Mouse (Mus musculus) kidney, embryonic 15.5 days (tissue): ENCODE measurements around the gene Dpysl5. TPM values are rescaled to one million over a fixed set of nuclear protein-coding genes. Genes with fewer than 3 reads are reported as not detected.

Experiments used
- ATAC-seq: fragments of 200-750 bp; cut with Nextera tagmentation; replicated peaks from 2 replicates; pipeline ENCODE4 v1.8.0; 2017; ENCODE audit warnings: moderate TSS enrichment; ENCODE audit not compliant: low FRiP score
- H3K27ac ChIP-seq: fragments of 300-500 bp; sonication (generic); 2 replicates; pipeline ENCODE4 v1.5.1; 2015; ENCODE audit warnings: mild to moderate bottlenecking, inconsistent platforms
- H3K27me3 ChIP-seq: fragments of 300-500 bp; sonication (generic); 2 replicates; pipeline ENCODE4 v1.6.1; 2015; ENCODE audit warnings: inconsistent platforms
- H3K36me3 ChIP-seq: fragments of 300-500 bp; sonication (generic); 2 replicates; pipeline ENCODE4 v1.6.1; 2015; ENCODE audit warnings: inconsistent platforms
- H3K4me1 ChIP-seq: fragments of 300-500 bp; sonication (generic); 2 replicates; pipeline ENCODE4 v1.6.1; 2015; ENCODE audit warnings: inconsistent platforms
- H3K4me2 ChIP-seq: fragments of 300-500 bp; sonication (generic); 2 replicates; pipeline ENCODE4 v1.6.1; 2015; ENCODE audit warnings: moderate library complexity, mild to moderate bottlenecking, inconsistent platforms
- H3K4me3 ChIP-seq: fragments of 300-500 bp; sonication (generic); replicated peaks from 2 replicates; pipeline ENCODE4 v1.5.1; 2015; ENCODE audit warnings: mild to moderate bottlenecking, inconsistent platforms
- H3K9ac ChIP-seq: fragments of 300-500 bp; sonication (generic); 2 replicates; pipeline ENCODE4 v1.6.1; 2015; ENCODE audit warnings: mild to moderate bottlenecking, inconsistent platforms
- H3K9me3 ChIP-seq: fragments of 300-500 bp; sonication (generic); replicated peaks from 2 replicates; pipeline ENCODE4 v1.6.1; 2016; ENCODE audit warnings: inconsistent platforms
- WGBS: fragments of 180-500 bp; shearing (Covaris S2); methylation state at CpG from one replicate; pipeline ENCODE4 v1.1.7; 2015; ENCODE audit warnings: mixed read lengths; 5-methylcytosine and 5-hydroxymethylcytosine counted together
- polyA plus RNA-seq: library from polyadenylated mRNA; unstranded; fragments of >200 nt; fragmentation: Nextera tagmentation; extraction: Ambion mirVana; gene quantifications from 2 replicates; pipeline ENCODE4 v1.2.1, GENCODE M21; 2015

The Dpysl5 gene
- polyA plus RNA-seq, 1 experiment from 2014 or later, result 7.7 TPM

DNA sequence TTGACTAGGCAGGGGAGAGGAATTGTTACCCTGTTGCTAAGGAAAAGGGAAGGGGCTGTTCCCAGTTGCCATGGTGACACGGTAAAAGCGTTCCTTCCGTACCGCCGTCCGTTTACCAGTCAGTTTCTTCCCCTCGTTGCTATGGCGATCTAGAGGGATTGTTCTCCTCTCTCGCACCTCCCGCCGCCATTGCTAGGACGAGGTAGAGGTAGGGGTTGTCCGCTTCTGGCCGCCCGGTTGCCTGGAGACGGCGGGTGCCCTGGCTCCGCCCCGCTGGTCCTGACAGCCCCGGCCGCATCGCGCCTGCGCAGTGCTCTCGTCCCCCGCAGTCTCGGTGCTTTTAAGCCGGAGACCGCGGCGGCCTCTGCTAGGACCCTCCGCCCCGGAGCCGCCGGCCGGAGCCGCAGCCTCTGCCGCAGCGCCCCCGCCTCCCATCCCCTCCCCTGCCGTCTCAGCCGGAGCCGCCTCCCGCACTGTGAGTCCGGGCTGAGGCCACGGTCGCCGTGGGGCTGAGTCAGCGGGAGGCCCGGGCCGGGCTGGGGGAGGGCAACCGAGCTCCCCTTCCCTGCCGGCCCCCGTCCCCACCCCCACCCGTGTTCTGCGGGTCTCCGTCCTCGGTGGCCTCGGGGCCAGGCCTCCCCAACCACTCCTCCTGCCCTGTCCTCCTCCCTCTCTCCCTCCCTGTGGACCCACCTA is 103.2 kb downstream of the Dpysl5 start, which contains the start of gene Mapre3:
Gene Mapre3 (plus strand): TSS at position 218 of the 696 bp plus-strand sequence.
- ATAC-seq, result peak; percentile 95
- Histone ChIP-seq H3K9me3 (no peaks in the 10 kb centered on the region), H3K36me3 (no peaks in the 10 kb centered on the region), H3K9ac (peak within 1 kb of the TSS; percentile 80), H3K27me3 (peaks cover 24% of the 10 kb centered on the region; the same call in 1 of the 2 replicates), H3K4me1 (peaks cover 22% of the 10 kb centered on the region), H3K4me3 (peak within 1 kb of the TSS; percentile 86), H3K4me2 (peak within 1 kb of the TSS; percentile 82), H3K27ac (peak within 1 kb of the TSS; percentile 67)
- WGBS, result under 1% methylated on average over 59 of the region's 59 CpGs

DNA sequence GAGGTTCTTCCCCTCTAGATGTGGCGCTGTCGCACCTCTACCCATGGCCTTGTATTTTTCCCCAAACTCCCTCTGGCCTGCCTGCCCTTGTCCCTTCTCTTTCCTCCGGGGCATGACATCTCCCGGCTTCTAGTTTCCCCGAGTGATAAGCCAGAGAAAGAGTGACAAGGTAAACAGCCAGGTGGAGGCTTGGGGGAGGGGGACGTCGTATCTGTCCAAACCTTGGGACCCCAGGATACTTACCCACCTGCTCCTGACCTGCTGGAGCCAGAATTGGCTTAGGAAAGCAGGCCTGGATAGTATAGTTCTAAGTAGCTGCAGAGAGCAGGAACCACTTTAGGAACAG is 103.7 kb downstream of the Dpysl5 start:
- Histone ChIP-seq H3K36me3 (no peaks in the 10 kb centered on the region), H3K4me2 (peak overlapping the region; percentile 82), H3K9ac (peak overlapping the region; percentile 80), H3K27ac (peak overlapping the region; percentile 67), H3K4me1 (peaks cover 22% of the 10 kb centered on the region), H3K4me3 (peak overlapping the region; percentile 86), H3K9me3 (no peaks in the 10 kb centered on the region), H3K27me3 (0 out of 2 replicates have a peak, but pooled peaks cover 21% of the 10 kb centered on the region)
- 3% methylated on average over 7 of the region's 7 CpGs for WGBS
- ATAC-seq, result peak; percentile 23; the same call in 1 of the 2 replicates

DNA sequence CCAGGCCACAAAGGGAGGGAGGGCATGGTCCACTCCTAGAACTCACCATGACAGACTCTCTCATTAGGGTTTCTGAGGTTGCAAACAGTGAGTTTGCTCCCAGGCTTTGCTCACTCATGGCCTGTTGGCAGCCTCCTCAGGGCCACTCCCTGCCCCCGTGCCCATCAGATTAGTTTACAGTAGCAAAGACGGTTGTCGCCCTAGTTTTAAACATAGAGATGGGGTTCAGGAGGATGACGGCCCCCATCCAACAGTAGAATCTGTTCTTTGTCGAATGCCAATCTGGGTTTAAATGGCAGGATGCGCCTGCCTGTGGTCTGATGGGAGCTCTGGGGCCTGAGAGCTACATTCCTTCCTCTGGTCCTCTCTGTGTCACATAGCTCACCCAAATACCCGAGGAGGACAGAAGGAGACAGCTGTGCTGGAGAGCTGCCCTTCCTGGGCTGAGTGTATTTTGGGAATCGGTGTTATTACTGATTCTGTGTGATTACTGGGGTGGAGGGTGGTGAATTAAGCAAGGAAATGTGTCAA is 105.0 kb downstream of the Dpysl5 start:
- Histone ChIP-seq H3K4me2 (no peak overlapping the region), H3K9ac (no peak overlapping the region), H3K27ac (no peak overlapping the region), H3K36me3 (no peaks in the 10 kb centered on the region), H3K4me3 (no peak overlapping the region), H3K9me3 (no peaks in the 10 kb centered on the region), H3K4me1 (peaks cover 22% of the 10 kb centered on the region), H3K27me3 (0 out of 2 replicates have a peak, but pooled peaks cover 12% of the 10 kb centered on the region)
- ATAC-seq, result no peak
- 73% methylated on average over 8 of the region's 8 CpGs for WGBS

DNA sequence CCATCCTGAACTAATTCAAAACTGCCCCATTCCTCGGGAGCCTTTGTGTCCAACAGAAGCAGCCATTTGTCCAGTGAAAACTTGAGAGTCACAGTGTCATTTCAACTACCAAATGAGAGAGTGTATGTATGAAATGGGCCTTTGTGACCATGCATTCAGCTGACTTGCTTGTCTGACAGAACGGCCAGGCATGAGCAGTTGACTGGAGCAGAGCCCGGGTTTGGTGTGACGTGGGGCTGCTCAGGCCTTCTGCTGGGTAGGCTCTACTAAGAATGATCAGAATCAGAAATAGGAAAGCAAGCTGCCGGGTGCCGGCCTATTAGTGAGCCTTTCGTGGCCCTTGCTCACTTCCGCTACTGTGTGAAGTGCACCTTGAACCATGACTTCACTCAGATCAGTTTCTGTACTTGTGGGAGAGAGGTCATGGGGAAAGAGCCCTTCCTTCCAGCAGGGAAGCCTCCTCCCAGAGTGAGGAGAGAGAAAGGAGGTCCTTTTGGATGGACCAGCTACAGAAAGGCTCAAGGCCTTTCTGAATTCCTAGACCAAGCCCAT is 107.5 kb downstream of the Dpysl5 start:
- 78% methylated on average over 8 of the region's 8 CpGs for WGBS
- no peak for ATAC-seq
- Histone ChIP-seq H3K4me1 (peaks cover 21% of the 10 kb centered on the region), H3K4me3 (no peak overlapping the region), H3K36me3 (no peaks in the 10 kb centered on the region), H3K4me2 (no peak overlapping the region), H3K27ac (no peak overlapping the region), H3K27me3 (no peaks in the 10 kb centered on the region), H3K9ac (no peak overlapping the region), H3K9me3 (no peaks in the 10 kb centered on the region)

DNA sequence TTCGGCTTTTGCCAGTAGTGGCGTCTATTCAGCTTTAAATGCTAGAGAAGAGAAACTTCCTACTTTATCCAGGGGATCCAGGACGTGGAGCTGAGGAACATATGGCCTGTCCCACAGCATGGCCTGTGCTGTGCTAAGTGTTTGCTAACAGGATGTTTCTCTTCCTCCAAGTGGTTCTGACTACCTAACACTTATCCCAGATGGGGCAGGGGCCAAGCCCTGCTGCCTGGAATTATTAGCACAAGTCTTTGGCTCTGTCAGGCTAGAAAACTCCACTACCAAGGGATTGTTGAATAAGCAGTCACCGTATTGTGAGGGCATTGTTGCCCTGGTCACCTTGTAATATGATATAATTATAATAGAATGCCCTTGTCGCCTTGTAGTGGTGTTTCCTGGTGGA is 111.3 kb downstream of the Dpysl5 start:
- no peak overlapping the region for H3K4me2 ChIP-seq
- H3K27me3 ChIP-seq, result no peaks in the 10 kb centered on the region
- no peaks in the 10 kb centered on the region for H3K36me3 ChIP-seq
- no peak overlapping the region for H3K4me3 ChIP-seq
- no peaks in the 10 kb centered on the region for H3K9me3 ChIP-seq
- no peak overlapping the region for H3K27ac ChIP-seq
- no peaks in the 10 kb centered on the region for H3K4me1 ChIP-seq
- 73% methylated on average over 5 of the region's 5 CpGs for WGBS
- no peak overlapping the region for H3K9ac ChIP-seq
- ATAC-seq, result no peak

DNA sequence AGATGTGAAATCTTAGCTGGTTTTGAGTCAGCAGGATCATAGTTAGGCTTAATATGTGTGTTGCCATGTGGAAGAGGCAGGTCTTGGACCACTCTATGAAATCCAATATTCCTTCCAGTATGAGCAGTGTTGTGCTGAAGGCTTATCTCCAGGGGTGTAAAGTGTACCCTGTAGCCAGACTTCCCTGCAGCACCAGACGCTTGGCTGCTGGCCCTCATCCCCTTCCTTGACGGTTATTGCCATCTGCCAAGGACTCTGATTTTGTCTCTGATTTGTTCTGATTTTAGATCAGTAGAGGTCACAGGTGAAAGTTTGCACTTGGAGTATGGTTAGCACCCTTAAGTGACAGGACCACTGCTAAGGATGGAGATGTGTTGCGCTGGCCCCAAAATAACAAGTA is 111.7 kb downstream of the Dpysl5 start:
- 89% methylated on average over 3 of the region's 3 CpGs for WGBS
- H3K36me3 ChIP-seq, result no peaks in the 10 kb centered on the region

DNA sequence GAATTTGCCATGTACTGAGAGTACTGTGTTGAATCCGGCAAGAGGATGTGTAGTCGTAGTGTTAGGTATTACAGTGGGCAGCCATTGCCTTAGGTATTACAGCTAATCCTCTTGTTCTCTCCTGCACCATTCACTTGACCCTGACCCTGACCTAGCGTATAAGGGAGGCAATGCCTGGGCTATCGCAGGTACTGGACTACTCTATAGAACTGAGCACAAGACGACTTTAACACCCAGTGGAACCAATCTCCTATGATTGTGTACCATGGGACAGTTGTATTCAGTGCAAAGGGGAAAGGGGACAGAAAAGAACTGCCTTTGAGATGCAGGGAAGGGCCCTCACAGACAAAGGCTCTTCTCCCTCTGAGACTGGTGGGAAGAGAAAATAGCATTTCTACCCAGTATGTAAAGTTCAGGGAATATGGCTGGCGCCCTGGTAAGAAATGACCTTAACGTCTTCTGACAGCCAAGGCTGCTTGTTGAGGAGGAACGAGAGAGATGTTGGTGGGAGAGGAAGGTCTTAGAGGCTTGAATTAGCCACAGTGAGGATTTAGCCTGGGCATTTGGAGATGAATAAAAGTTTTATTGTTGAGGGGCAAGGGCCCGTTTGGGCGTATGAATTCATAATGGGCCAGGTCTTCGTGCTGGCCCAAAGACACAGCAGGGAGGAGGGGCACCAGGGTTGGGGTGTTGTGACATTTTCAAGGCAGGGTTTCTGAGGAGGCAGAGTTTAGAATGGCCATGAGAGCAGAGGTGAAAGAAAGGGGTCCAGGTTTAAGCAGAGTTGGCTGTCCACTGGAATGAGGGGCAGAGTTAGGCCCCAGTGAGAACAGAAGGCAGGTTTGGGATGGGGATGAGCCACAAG is 113.0 kb downstream of the Dpysl5 start:
- 87% methylated on average over 11 of the region's 11 CpGs for WGBS
- H3K9me3 ChIP-seq, result no peaks in the 10 kb centered on the region
- H3K9ac ChIP-seq, result 0 out of 2 replicates have a peak overlapping the region, but pooled peaks have one; percentile 7

More for the DNA sequence above, 111.7 kb downstream of the Dpysl5 start:
- no peak overlapping the region for H3K27ac ChIP-seq
- H3K4me2 ChIP-seq, result no peak overlapping the region
- no peaks in the 10 kb centered on the region for H3K4me1 ChIP-seq
- no peak for ATAC-seq
- H3K9me3 ChIP-seq, result no peaks in the 10 kb centered on the region
- no peak overlapping the region for H3K4me3 ChIP-seq
- H3K9ac ChIP-seq, result no peak overlapping the region
- H3K27me3 ChIP-seq, result no peaks in the 10 kb centered on the region

DNA sequence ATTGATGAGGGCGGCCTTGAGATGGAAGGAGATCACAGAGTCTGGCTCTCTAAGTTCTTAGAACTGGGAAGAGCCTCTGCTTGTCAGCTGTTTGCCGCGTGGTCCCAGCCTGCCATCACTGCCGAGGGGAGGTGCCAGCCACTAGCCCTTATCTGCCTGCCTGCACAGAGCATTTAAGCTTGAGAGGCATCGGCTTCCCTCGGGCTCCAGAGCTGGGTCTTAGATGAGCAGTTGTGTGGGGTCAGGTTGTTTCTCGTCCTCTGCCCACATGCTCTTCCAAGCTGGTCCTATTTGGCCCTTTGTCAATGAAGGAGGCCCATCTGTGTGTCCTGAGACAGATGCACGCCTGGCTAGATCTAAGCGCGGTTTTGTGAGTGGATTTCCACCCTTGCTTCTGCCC is 113.8 kb downstream of the Dpysl5 start:
- ATAC-seq, result no peak
- Histone ChIP-seq H3K36me3 (no peaks in the 10 kb centered on the region), H3K9ac (no peak overlapping the region), H3K27me3 (no peaks in the 10 kb centered on the region), H3K4me3 (no peak overlapping the region), H3K4me1 (no peaks in the 10 kb centered on the region), H3K9me3 (no peaks in the 10 kb centered on the region), H3K4me2 (no peak overlapping the region), H3K27ac (no peak overlapping the region)
- WGBS, result 70% methylated on average over 10 of the region's 10 CpGs

More for the DNA sequence above, 113.0 kb downstream of the Dpysl5 start:
- Histone ChIP-seq H3K27ac (no peak overlapping the region), H3K4me2 (no peak overlapping the region), H3K4me1 (no peaks in the 10 kb centered on the region), H3K4me3 (no peak overlapping the region), H3K36me3 (no peaks in the 10 kb centered on the region), H3K27me3 (no peaks in the 10 kb centered on the region)
- no peak for ATAC-seq

DNA sequence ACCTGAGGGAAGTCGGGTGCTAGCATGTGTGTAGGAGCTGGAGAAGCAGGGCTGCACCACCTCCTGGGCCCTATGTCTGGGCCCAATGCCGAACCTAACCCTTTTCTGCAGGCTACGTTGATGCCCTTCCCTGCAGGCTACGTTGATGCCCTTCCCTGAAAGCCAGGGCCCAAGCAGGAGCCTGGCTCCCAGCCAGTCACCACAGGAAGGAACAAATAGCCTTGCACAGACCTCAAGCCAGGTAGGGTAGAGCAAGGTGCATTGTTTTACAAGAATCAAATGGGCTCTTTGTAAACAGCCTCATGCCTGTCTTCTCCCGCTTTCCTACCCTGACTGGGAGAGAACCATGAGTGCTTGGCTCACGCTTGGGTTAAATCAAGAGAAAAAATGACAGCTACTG is 114.5 kb downstream of the Dpysl5 start:
- Histone ChIP-seq H3K9ac (no peak overlapping the region), H3K9me3 (no peaks in the 10 kb centered on the region), H3K27ac (no peak overlapping the region), H3K27me3 (no peaks in the 10 kb centered on the region), H3K4me1 (no peaks in the 10 kb centered on the region), H3K4me2 (no peak overlapping the region), H3K36me3 (no peaks in the 10 kb centered on the region), H3K4me3 (no peak overlapping the region)
- 66% methylated on average over 6 of the region's 6 CpGs for WGBS
- ATAC-seq, result no peak

DNA sequence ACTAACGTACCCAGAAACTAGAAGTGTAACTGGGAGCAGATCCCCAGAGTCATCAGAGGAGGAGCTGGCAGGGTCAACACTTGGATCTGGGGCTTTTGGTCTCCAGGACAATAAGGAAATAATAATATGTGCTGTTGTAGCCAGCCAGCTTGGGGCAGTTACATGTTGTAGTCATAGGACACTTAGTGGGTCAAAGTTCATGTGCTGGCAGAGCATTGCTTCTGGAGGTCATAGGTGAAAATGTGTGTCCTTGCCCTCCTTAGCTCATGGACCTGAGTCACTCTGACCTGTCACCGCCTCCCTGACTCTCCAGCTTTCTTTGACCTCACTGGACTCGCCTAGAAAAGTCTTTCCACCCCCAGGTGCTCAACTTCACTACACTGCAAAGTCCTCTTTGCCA is 122.1 kb downstream of the Dpysl5 start:
- Histone ChIP-seq H3K4me3 (no peak overlapping the region), H3K4me2 (no peak overlapping the region), H3K9ac (no peak overlapping the region), H3K27ac (no peak overlapping the region), H3K36me3 (0 out of 2 replicates have a peak, but pooled peaks cover 13% of the 10 kb centered on the region), H3K9me3 (no peaks in the 10 kb centered on the region), H3K4me1 (no peaks in the 10 kb centered on the region), H3K27me3 (no peaks in the 10 kb centered on the region)
- no peak for ATAC-seq
- WGBS, result 80% methylated on average over 3 of the region's 3 CpGs

DNA sequence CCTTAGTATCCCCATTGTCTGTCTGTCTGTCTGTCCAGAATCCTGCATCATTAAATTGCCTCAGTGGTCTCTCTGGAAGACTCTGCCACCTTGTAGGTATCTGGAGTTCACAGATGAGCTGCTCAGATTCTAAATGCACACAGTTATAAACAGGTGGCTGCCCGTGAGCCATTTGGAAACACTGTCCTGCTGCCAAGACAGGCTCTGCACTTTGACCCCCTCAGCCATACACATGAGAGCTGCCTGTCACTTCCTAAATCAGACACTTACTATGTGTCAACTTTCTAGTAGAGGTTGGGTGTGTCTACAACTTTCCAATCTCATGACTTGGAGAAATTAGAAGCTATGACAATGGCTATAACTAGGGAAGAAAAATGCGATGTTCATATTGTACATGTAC is 128.4 kb downstream of the Dpysl5 start:
- H3K4me3 ChIP-seq, result no peak overlapping the region
- no peak overlapping the region for H3K27ac ChIP-seq

DNA sequence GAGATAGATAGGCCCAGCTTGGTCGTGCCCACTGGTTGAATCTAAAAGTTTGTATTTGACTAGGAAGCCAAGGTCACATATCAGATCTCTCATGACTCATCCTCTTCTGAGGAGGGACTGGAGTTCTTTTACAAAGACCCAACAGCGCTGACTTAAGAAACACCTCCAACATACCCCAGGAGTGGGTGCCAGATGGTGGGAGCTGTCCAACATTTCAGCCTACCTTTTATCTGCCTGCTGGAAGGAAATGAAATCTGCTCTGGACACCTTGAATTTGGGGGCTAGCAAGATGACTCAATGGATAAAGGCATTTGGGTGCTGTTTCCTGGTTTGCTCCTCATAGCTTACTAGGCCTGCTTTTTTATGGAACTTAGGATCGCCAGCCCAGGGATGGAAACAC is 130.5 kb downstream of the Dpysl5 start:
- no peaks in the 10 kb centered on the region for H3K27me3 ChIP-seq
- H3K4me1 ChIP-seq, result no peaks in the 10 kb centered on the region
- no peak overlapping the region for H3K27ac ChIP-seq
- H3K36me3 ChIP-seq, result 0 out of 2 replicates have a peak, but pooled peaks cover 4% of the 10 kb centered on the region
- no peak for ATAC-seq
- H3K9me3 ChIP-seq, result no peaks in the 10 kb centered on the region
- H3K9ac ChIP-seq, result no peak overlapping the region
- 49% methylated on average over 3 of the region's 3 CpGs for WGBS
- no peak overlapping the region for H3K4me3 ChIP-seq
- no peak overlapping the region for H3K4me2 ChIP-seq

More for the DNA sequence above, 128.4 kb downstream of the Dpysl5 start:
- no peak overlapping the region for H3K9ac ChIP-seq
- no peak for ATAC-seq
- 86% methylated on average over 2 of the region's 2 CpGs for WGBS
- no peak overlapping the region for H3K4me2 ChIP-seq
- H3K4me1 ChIP-seq, result no peaks in the 10 kb centered on the region
- 0 out of 2 replicates have a peak, but pooled peaks cover 13% of the 10 kb centered on the region for H3K36me3 ChIP-seq
- no peaks in the 10 kb centered on the region for H3K27me3 ChIP-seq
- no peaks in the 10 kb centered on the region for H3K9me3 ChIP-seq
